Mouse (Mus musculus) E14TG2a.4 (cell line): ENCODE results near the gene Cped1.

Experiments
- CTCF ChIP-seq: conservative IDR thresholded peaks from 2 replicates; pipeline ENCODE4 v1.5.1; 2014; ENCODE audit warnings: low read length
- POU5F1 ChIP-seq: IDR thresholded peaks from 2 replicates; pipeline ENCODE4 v1.6.1; 2014; ENCODE audit warnings: low read length, borderline replicate concordance

GRCm38 (mm10) chr6:22289461-22290021 lies 303.8 kb downstream of the Cped1 start:
- TF ChIP-seq CTCF (no peak), POU5F1 (no peak)
